Mouse (Mus musculus) midbrain, embryonic 11.5 days (tissue): ENCODE data around the gene Taldo1. TPM values are rescaled to one million over a fixed set of nuclear protein-coding genes. Genes with fewer than 3 reads are reported as not detected.

Experiments used
- ATAC-seq: fragments of 200-750 bp; cut with Nextera tagmentation; 2 replicates; pipeline ENCODE4 v1.8.0; 2017; ENCODE audit warnings: moderate TSS enrichment, moderate library complexity; ENCODE audit not compliant: low FRiP score
- DNase-seq: peaks from one replicate; pipeline ENCODE4 v3.0.0; 2015; ENCODE audit warnings: low spot score; ENCODE audit errors: missing footprints
- H3K27ac ChIP-seq: fragments of 300-500 bp; sonication (generic); 2 replicates; pipeline ENCODE4 v1.5.1; 2014; ENCODE audit warnings: low read depth, low read length
- H3K27me3 ChIP-seq: fragments of 300-500 bp; sonication (generic); 2 replicates; pipeline ENCODE4 v1.6.1; 2014; ENCODE audit warnings: mild to moderate bottlenecking, low read length, moderate library complexity, mixed read lengths; ENCODE audit not compliant: control insufficient read depth, insufficient read depth
- H3K36me3 ChIP-seq: fragments of 300-500 bp; sonication (generic); 2 replicates; pipeline ENCODE4 v1.6.1; 2014; ENCODE audit warnings: mild to moderate bottlenecking, low read length, moderate library complexity, mixed read lengths; ENCODE audit not compliant: control insufficient read depth, insufficient read depth
- H3K4me1 ChIP-seq: fragments of 300-500 bp; sonication (generic); 2 replicates; pipeline ENCODE4 v1.6.1; 2014; ENCODE audit warnings: low read length; ENCODE audit not compliant: control insufficient read depth, insufficient read depth
- H3K4me2 ChIP-seq: fragments of 300-500 bp; sonication (generic); 2 replicates; pipeline ENCODE4 v1.6.1; 2014; ENCODE audit warnings: mild to moderate bottlenecking, moderate library complexity
- H3K4me3 ChIP-seq: fragments of 300-500 bp; sonication (generic); 2 replicates; pipeline ENCODE4 v1.5.1; 2014; ENCODE audit warnings: low read depth, low read length
- H3K9ac ChIP-seq: fragments of 300-500 bp; sonication (generic); 2 replicates; pipeline ENCODE4 v1.6.1; 2014; ENCODE audit warnings: low read length
- H3K9me3 ChIP-seq: fragments of 300-500 bp; sonication (generic); 2 replicates; pipeline ENCODE4 v1.6.1; 2016; ENCODE audit warnings: low read length; ENCODE audit not compliant: control insufficient read depth
- WGBS: fragments of 180-500 bp; shearing (Covaris S2); extraction: QIAGEN DNeasy Blood & Tissue Kit; methylation state at CpG from one replicate; pipeline ENCODE4 v1.1.7; 2014; 5-methylcytosine and 5-hydroxymethylcytosine counted together
- polyA plus RNA-seq: library from polyadenylated mRNA; unstranded; fragments of >200 nt; fragmentation: Nextera tagmentation; extraction: Ambion mirVana; gene quantifications from 2 replicates; pipeline ENCODE4 v1.2.1, GENCODE M21; 2014

The Taldo1 gene
- polyA plus RNA-seq, 1 experiment from 2014 or later = 386 TPM

DNA sequence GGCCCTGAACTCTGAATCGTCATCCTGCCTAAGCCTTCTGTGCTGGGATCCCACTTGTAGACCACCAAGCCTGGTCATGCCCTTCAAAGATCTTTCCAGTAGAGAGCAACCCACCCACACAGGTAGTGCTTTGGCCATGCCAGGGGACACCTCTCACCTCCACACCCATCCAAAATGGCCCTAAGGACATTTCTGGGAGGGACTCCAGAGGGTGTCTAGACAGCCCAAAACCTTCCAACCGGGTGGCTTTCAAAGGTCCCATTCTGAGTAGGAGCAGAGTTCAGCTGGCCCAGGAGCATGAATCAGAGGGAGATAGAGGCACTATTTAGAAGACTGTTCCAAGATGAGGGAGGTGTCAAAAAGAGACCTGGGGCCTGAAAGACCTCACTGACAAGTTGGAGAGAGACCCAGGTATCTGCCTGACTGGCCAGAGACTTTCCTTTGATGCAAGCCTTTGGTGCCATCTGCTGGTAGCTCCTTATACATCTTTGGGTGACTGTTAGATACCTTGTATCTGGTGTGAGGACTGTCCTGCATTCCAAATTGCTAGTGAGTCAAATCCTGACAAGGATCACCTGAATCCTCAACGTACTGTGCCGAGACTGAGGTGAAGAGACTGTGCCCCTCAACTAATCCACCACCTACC lies 28.8 kb upstream of the Taldo1 start:
- no peak overlapping the region for H3K9ac ChIP-seq
- no peaks in the 10 kb centered on the region for H3K4me1 ChIP-seq
- peak; percentile 52; the same call in 1 of the 2 replicates for ATAC-seq
- WGBS = 59% methylated on average over 4 of the region's 4 CpGs
- peak; percentile 94 for DNase-seq
- no peaks in the 10 kb centered on the region for H3K36me3 ChIP-seq
- H3K27me3 ChIP-seq = peaks cover 5% of the 10 kb centered on the region
- H3K9me3 ChIP-seq = no peaks in the 10 kb centered on the region
- no peak overlapping the region for H3K4me2 ChIP-seq
- H3K4me3 ChIP-seq = no peak overlapping the region
- no peak overlapping the region for H3K27ac ChIP-seq

DNA sequence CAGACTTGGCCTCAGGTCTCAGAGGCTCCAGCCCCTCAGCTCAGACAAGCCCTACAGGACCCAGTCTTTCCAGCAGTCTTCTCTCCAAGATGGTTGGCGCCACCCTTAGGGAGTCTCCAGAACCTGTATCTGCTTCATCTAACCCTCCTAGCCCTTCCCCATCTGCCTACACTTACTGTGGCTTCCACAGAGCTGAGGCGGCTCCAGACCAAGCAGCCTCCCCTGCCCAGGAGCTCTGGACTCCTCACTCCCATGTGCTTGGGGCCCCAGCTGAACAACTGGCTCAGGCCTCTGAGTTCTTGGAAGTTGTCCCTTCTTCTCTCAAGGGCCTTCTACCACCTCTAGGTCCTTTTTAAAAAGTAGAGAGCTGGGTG lies 28.3 kb upstream of the Taldo1 start:
- Histone ChIP-seq H3K9ac (no peak overlapping the region), H3K27me3 (peaks cover 5% of the 10 kb centered on the region), H3K36me3 (no peaks in the 10 kb centered on the region), H3K4me1 (no peaks in the 10 kb centered on the region), H3K4me2 (no peak overlapping the region), H3K27ac (no peak overlapping the region), H3K4me3 (no peak overlapping the region), H3K9me3 (no peaks in the 10 kb centered on the region)
- DNase-seq = no peak
- 73% methylated on average over 2 of the region's 2 CpGs for WGBS
- peak; percentile 7; the same call in 1 of the 2 replicates for ATAC-seq

DNA sequence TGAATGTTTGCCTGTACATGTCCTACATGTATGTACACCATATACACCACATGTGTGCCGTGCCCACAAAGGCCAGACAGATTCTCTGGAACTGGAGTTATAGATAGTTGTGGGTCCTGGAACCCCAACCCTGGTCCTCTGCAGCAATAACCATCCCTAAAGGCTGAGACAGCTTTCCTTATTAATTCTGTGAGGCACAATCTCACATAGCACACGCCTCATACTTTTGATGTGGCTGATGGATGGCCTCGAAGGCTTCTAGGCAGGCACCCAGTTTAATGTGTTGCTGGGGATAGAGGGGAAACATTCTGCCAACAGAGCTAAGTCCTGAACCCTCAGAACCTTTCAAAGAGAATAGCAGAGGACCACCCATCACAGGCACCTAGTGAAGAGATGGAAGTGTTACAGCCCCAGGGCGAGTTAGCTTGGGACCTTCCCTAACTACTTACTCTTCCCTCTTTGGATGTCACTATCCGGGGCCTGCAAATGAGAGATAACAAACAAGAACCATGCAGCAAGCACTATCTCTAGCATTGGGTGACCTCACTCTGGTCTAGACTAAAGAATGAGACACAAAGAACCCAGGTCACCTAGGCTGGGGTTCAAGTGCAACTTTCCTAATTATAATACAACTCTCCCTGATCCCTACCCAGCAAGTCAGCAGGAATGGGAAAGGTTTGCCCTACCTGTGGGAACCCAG lies 27.5 kb upstream of the Taldo1 start:
- WGBS = 82% methylated on average over 5 of the region's 5 CpGs
- Histone ChIP-seq H3K4me2 (no peak overlapping the region), H3K4me3 (no peak overlapping the region), H3K4me1 (no peaks in the 10 kb centered on the region), H3K36me3 (no peaks in the 10 kb centered on the region), H3K9ac (no peak overlapping the region), H3K27ac (no peak overlapping the region), H3K27me3 (peaks cover 5% of the 10 kb centered on the region), H3K9me3 (no peaks in the 10 kb centered on the region)
- DNase-seq = no peak
- no peak for ATAC-seq

DNA sequence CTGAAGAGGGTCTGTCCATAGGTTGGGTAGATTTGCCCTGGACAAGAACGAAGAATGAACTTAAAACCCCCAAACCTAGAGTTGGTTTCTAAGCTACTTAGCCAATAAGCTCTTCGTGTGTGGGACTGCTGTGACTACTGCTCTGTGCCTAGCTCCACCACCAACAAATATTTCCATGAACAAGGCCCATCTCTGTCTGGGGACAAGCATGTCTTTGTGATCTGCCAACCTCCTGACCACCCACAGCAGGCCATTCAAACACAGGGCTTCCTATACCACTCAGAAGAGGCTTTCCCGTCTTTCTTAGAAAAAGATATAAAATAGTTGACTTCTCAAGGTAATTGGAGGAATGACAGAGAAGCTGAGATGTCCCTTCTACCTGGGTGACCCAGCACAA lies 27.0 kb upstream of the Taldo1 start:
- H3K27me3 ChIP-seq = peaks cover 5% of the 10 kb centered on the region
- no peak for DNase-seq
- H3K4me3 ChIP-seq = no peak overlapping the region
- H3K4me2 ChIP-seq = no peak overlapping the region
- no peaks in the 10 kb centered on the region for H3K9me3 ChIP-seq
- no peak for ATAC-seq
- no peak overlapping the region for H3K9ac ChIP-seq
- H3K27ac ChIP-seq = no peak overlapping the region
- no peaks in the 10 kb centered on the region for H3K36me3 ChIP-seq
- 71% methylated on average over 3 of the region's 3 CpGs for WGBS
- no peaks in the 10 kb centered on the region for H3K4me1 ChIP-seq

DNA sequence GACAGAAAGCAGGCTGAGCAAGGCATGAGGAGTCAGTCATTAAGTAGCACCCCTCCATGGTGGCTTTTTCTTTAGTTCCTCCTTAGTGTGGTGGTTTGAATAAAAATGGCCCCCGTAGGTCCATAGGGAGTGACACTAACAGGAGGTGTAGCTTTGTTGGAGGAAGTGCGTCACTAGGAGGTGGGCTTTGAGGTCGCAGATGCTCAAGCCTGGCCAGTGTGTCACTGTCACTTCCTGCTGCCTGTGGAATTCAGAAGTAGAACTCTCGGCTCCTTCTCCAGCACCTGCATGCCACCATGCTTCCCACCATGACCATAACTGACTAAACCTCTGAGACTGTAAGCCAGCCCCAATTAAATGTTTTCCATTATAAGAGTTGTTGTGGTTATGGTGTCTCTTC lies 24.6 kb upstream of the Taldo1 start:
- no peak overlapping the region for H3K9ac ChIP-seq
- no peak for DNase-seq
- H3K9me3 ChIP-seq = no peaks in the 10 kb centered on the region
- H3K4me3 ChIP-seq = no peak overlapping the region
- H3K27me3 ChIP-seq = no peaks in the 10 kb centered on the region
- 85% methylated on average over 4 of the region's 4 CpGs for WGBS
- H3K27ac ChIP-seq = no peak overlapping the region
- ATAC-seq = no peak
- no peak overlapping the region for H3K4me2 ChIP-seq
- no peaks in the 10 kb centered on the region for H3K36me3 ChIP-seq
- no peaks in the 10 kb centered on the region for H3K4me1 ChIP-seq

DNA sequence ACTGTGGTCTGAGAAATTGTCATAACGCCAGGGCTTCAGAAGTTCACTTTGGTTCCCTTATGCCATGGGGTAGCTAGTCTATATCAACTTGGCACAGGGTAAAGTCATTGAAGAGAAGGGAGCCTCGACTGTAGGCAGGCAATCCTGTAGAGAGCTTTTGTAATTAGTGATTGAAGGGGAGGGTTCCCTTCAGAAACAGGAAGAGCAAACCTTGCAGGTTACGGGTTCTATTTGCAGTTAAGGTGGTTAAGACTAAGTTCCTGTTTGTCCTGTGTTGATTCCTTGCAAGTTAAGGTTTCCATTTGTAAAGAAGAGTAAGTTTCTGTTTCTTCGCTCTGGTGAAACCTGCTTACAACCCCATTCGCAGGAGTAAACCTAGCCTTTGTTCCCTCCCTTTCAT lies 22.1 kb upstream of the Taldo1 start:
- no peak overlapping the region for H3K27ac ChIP-seq
- no peak overlapping the region for H3K4me3 ChIP-seq
- H3K4me1 ChIP-seq = no peaks in the 10 kb centered on the region
- 76% methylated on average over 5 of the region's 5 CpGs for WGBS
- no peaks in the 10 kb centered on the region for H3K9me3 ChIP-seq
- no peak overlapping the region for H3K9ac ChIP-seq
- no peak for DNase-seq
- H3K27me3 ChIP-seq = no peaks in the 10 kb centered on the region
- H3K36me3 ChIP-seq = no peaks in the 10 kb centered on the region
- no peak for ATAC-seq
- no peak overlapping the region for H3K4me2 ChIP-seq

DNA sequence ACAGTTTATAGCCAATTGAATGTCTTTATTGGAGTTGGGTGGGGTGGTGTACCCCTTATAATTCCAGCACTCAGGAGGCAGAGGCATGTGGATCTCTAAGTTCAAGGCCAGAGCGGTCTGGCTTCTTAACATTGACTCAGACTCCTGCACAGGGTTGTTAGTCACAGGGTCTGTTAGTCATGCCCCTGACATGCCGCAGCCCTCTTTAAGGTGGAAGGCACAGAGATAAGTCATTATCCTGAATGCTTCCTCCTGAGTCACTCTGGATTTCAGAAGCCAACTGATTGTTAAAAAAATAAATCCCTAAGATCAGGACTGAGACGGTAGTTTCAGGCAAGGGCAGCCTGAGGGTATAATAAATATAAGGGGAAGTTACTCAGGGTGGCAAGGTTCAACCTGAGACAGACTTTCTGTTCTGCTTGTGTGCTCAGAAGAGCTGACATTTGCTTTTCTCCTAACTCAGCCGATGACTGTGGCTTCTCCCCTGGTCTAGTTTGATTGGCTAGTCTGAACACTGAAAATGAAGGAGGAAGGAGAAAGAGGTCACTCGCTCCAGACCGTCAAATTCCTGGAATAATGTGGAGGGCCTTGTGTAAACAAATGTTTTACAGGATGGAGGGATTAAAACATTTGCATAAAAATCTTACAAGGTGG lies 19.9 kb upstream of the Taldo1 start:
- Histone ChIP-seq H3K36me3 (no peaks in the 10 kb centered on the region), H3K4me2 (no peak overlapping the region), H3K9ac (no peak overlapping the region), H3K27ac (no peak overlapping the region), H3K4me1 (no peaks in the 10 kb centered on the region), H3K4me3 (no peak overlapping the region), H3K27me3 (no peaks in the 10 kb centered on the region), H3K9me3 (no peaks in the 10 kb centered on the region)
- ATAC-seq = no peak
- WGBS = 74% methylated on average over 6 of the region's 6 CpGs
- DNase-seq = no peak

DNA sequence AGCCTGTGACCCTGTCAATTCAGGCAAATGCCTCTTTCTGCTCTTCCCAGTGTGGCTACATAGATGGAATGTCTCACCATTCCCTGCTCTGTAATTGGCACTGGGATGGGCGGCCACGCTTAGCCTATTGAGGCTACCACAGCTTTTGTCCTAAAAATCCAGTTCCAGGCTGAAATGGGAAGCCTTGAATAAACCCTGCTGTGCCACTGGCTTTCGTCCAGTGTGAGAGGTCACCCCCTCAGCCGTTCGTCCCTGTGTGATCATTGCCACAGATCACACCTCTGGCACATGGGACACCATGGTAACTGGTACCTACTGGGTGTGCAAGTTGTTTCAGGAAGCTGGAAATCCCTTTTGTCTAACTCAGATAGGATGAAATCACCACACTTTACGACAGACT lies 18.4 kb upstream of the Taldo1 start:
- WGBS = 45% methylated on average over 6 of the region's 6 CpGs
- DNase-seq (no peak), ATAC-seq (no peak)
- H3K4me2 ChIP-seq = no peak overlapping the region
- no peak overlapping the region for H3K27ac ChIP-seq
- no peak overlapping the region for H3K9ac ChIP-seq
- H3K4me3 ChIP-seq = no peak overlapping the region
- no peaks in the 10 kb centered on the region for H3K9me3 ChIP-seq
- no peaks in the 10 kb centered on the region for H3K36me3 ChIP-seq
- H3K27me3 ChIP-seq = no peaks in the 10 kb centered on the region
- no peaks in the 10 kb centered on the region for H3K4me1 ChIP-seq

DNA sequence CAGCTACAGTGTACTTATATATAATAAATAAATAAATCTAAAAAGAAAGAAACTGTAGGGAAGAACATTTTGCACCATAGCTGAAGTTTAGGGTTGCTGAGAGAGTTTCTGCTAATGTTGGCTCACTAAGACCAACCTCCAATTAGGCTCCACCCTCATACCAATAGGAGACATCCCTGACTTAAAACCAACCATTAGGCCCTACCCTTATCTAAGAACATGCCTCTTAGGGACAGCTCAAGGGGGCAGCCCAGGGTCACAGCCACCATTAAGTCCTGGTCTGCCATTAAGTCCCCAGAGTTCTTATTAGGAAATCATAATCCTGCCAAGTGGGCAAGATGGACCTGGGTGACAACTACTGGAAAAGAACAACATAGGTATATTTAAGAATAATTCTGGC lies 17.6 kb upstream of the Taldo1 start:
- no peak overlapping the region for H3K9ac ChIP-seq
- no peaks in the 10 kb centered on the region for H3K9me3 ChIP-seq
- no peak for ATAC-seq
- DNase-seq = no peak
- H3K27ac ChIP-seq = no peak overlapping the region
- H3K36me3 ChIP-seq = no peaks in the 10 kb centered on the region
- no peaks in the 10 kb centered on the region for H3K4me1 ChIP-seq
- no peaks in the 10 kb centered on the region for H3K27me3 ChIP-seq
- no peak overlapping the region for H3K4me2 ChIP-seq
- H3K4me3 ChIP-seq = no peak overlapping the region
